Mouse (Mus musculus): ENCODE measurements around the gene Moxd1.
A peak's percentile ranks its signal among the peaks of the same experiment; 100 is the strongest.
"Not testable (repeated sequence)": the region's sequence is repeated elsewhere in the genome, so short reads cannot be mapped to it uniquely, and the experiment has no call there.

Moxd1 gene

GRCm38 (mm10) chr10:24271077-24271637 lies 47.8 kb downstream of the Moxd1 start:
- no peak for DNase-seq (ENCODE audit: low spot score)

- no peak for DNase-seq (ENCODE audit: low spot score)
Observed at GRCm38 (mm10) chr10:24276211-24276610, 52.9 kb downstream of the Moxd1 start.

GRCm38 (mm10) chr10:24282650-24283049 lies 59.3 kb downstream of the Moxd1 start:
- no peak for DNase-seq (ENCODE audit: low spot score)

GRCm38 (mm10) chr10:24291611-24292010 lies 68.3 kb downstream of the Moxd1 start:
- DNase-seq (ENCODE audit: low spot score), result peak; percentile 2

- DNase-seq (ENCODE audit: low spot score), result peak; percentile 42
Observed at GRCm38 (mm10) chr10:24292671-24293070, 69.4 kb downstream of the Moxd1 start.

GRCm38 (mm10) chr10:24296608-24297007 lies 73.3 kb downstream of the Moxd1 start:
- DNase-seq (ENCODE audit: low spot score), result no peak

- DNase-seq (ENCODE audit: low spot score), result no peak
Observed at GRCm38 (mm10) chr10:24297792-24298191, 74.5 kb downstream of the Moxd1 start.

GRCm38 (mm10) chr10:24298260-24299244 lies 75.2 kb downstream of the Moxd1 start:
- peak; percentile 48 for DNase-seq (ENCODE audit: low spot score)

- DNase-seq (ENCODE audit: low spot score), result peak; percentile 59
Observed at GRCm38 (mm10) chr10:24312191-24312611, 88.9 kb downstream of the Moxd1 start.

- DNase-seq (ENCODE audit: low spot score), result no peak
Observed at GRCm38 (mm10) chr10:24317126-24317836, 94.0 kb downstream of the Moxd1 start.

- DNase-seq (ENCODE audit: low spot score), result no peak
Observed at GRCm38 (mm10) chr10:24320326-24320725, 97.0 kb downstream of the Moxd1 start.

- no peak for DNase-seq (ENCODE audit: low spot score)
Observed at GRCm38 (mm10) chr10:24323066-24323465, 99.7 kb downstream of the Moxd1 start.

- DNase-seq (ENCODE audit: low spot score), result not testable (repeated sequence)
Observed at GRCm38 (mm10) chr10:24327265-24327664, 103.9 kb downstream of the Moxd1 start.

GRCm38 (mm10) chr10:24332799-24333198 lies 109.5 kb downstream of the Moxd1 start:
- no peak for DNase-seq (ENCODE audit: low spot score)

- DNase-seq (ENCODE audit: low spot score), result no peak
Observed at GRCm38 (mm10) chr10:24339593-24340143, 116.4 kb downstream of the Moxd1 start.

- DNase-seq (ENCODE audit: low spot score), result no peak
Observed at GRCm38 (mm10) chr10:24340551-24341213, 117.4 kb downstream of the Moxd1 start.

- DNase-seq (ENCODE audit: low spot score), result no peak
Observed at GRCm38 (mm10) chr10:24341214-24341589, 117.9 kb downstream of the Moxd1 start.

- no peak for DNase-seq (ENCODE audit: low spot score)
Observed at GRCm38 (mm10) chr10:24343068-24343467, 119.8 kb downstream of the Moxd1 start.
